Mouse (Mus musculus): Measurements from ENCODE around the gene Slc26a10.

GRCm38 (mm10) chr10:127213272-127213671 lies 32.8 kb upstream of the Slc26a10 start:
- no peak for TF ChIP-seq CTCF (IDR thresholded peaks at IDR 0.05; ENCODE audit: extremely low read depth, insufficient read depth, insufficient read length, insufficient replicate concordance)
- no peak for TF ChIP-seq POLR2A (IDR thresholded peaks at IDR 0.05; ENCODE audit: low read depth, low read length)
